Mouse (Mus musculus) monocyte, adult 2 months (primary cell): Measurements from ENCODE around the gene Coro7.
A peak's percentile ranks its signal among the peaks of the same experiment; 100 is the strongest.

Source experiments
- DNase-seq, 2 experiments: peaks; one replicate each; pipeline ENCODE4 v3.0.0; 2022; ENCODE audit warnings: low spot score in 2 of 2, low read depth in 1 of 2

Coro7 gene

GRCm38 (mm10) chr16:4624481-4625110 is 55.0 kb downstream of the Coro7 start, which contains the start of gene Pam16:
TSS of gene Pam16 (minus strand) at chr16:4624988.
- DNase-seq, result peak; percentile 62 to 84

- DNase-seq, result no peak
Measured at GRCm38 (mm10) chr16:4624074-4624473, 55.5 kb downstream of the Coro7 start.

GRCm38 (mm10) chr16:4616829-4617228 is 62.7 kb downstream of the Coro7 start:
- DNase-seq, result no peak

- no peak for DNase-seq
Measured at GRCm38 (mm10) chr16:4615297-4615696, 64.3 kb downstream of the Coro7 start.

GRCm38 (mm10) chr16:4614639-4615038 is 64.9 kb downstream of the Coro7 start:
- no peak for DNase-seq

- no peak for DNase-seq
Measured at GRCm38 (mm10) chr16:4613736-4614135, 65.8 kb downstream of the Coro7 start.

GRCm38 (mm10) chr16:4611676-4612075 is 67.9 kb downstream of the Coro7 start:
- DNase-seq, result no peak

- no peak for DNase-seq
Measured at GRCm38 (mm10) chr16:4611193-4611592, 68.4 kb downstream of the Coro7 start.

- DNase-seq, result no peak
Measured at GRCm38 (mm10) chr16:4608532-4609059, 71.0 kb downstream of the Coro7 start.

GRCm38 (mm10) chr16:4607818-4608531 is 71.6 kb downstream of the Coro7 start:
- peak; percentile 40 to 71 for DNase-seq

GRCm38 (mm10) chr16:4606431-4607084 is 73.0 kb downstream of the Coro7 start:
- DNase-seq, result no peak

- DNase-seq, result no peak
Measured at GRCm38 (mm10) chr16:4605514-4606131, 74.0 kb downstream of the Coro7 start.

GRCm38 (mm10) chr16:4604293-4604837 is 75.2 kb downstream of the Coro7 start:
- no peak for DNase-seq

- DNase-seq, result no peak
Measured at GRCm38 (mm10) chr16:4603453-4603837, 76.1 kb downstream of the Coro7 start.

- DNase-seq, result no peak
Measured at GRCm38 (mm10) chr16:4602766-4603452, 76.7 kb downstream of the Coro7 start.

GRCm38 (mm10) chr16:4602189-4602588 is 77.4 kb downstream of the Coro7 start:
- no peak for DNase-seq

GRCm38 (mm10) chr16:4600701-4601310 is 78.8 kb downstream of the Coro7 start:
- DNase-seq, result no peak

GRCm38 (mm10) chr16:4599616-4600015 is 80.0 kb downstream of the Coro7 start:
- DNase-seq, result no peak

- DNase-seq, result no peak
Measured at GRCm38 (mm10) chr16:4598891-4599543, 80.6 kb downstream of the Coro7 start.

GRCm38 (mm10) chr16:4598041-4598440 is 81.5 kb downstream of the Coro7 start:
- no peak for DNase-seq
